Mouse (Mus musculus) heart, embryonic 15.5 days (tissue): ENCODE measurements around the gene Dohh. TPM values are rescaled to one million over a fixed set of nuclear protein-coding genes. Genes with fewer than 3 reads are reported as not detected.

ENCODE experiments used
- ATAC-seq: fragments of 200-750 bp; cut with Nextera tagmentation; replicated peaks from 2 replicates; pipeline ENCODE4 v1.8.0; 2017; ENCODE audit warnings: low read depth, moderate TSS enrichment; ENCODE audit not compliant: insufficient number of reproducible peaks, insufficient read depth, low FRiP score
- H3K27ac ChIP-seq: fragments of 300-500 bp; sonication (generic); 2 replicates; pipeline ENCODE4 v1.5.1; 2015; ENCODE audit warnings: mild to moderate bottlenecking, inconsistent platforms
- H3K27me3 ChIP-seq: fragments of 300-500 bp; sonication (generic); 2 replicates; pipeline ENCODE4 v1.6.1; 2015; ENCODE audit warnings: inconsistent platforms
- H3K36me3 ChIP-seq: fragments of 300-500 bp; sonication (generic); 2 replicates; pipeline ENCODE4 v1.6.1; 2015; ENCODE audit warnings: mild to moderate bottlenecking, inconsistent platforms
- H3K4me1 ChIP-seq: fragments of 300-500 bp; sonication (generic); replicated peaks from 2 replicates; pipeline ENCODE4 v1.6.1; 2015; ENCODE audit warnings: inconsistent platforms
- H3K4me2 ChIP-seq: fragments of 300-500 bp; sonication (generic); 2 replicates; pipeline ENCODE4 v1.6.1; 2015; ENCODE audit warnings: inconsistent platforms, mild to moderate bottlenecking, moderate library complexity
- H3K4me3 ChIP-seq: fragments of 300-500 bp; sonication (generic); 2 replicates; pipeline ENCODE4 v1.5.1; 2015; ENCODE audit warnings: mild to moderate bottlenecking, inconsistent platforms
- H3K9ac ChIP-seq: fragments of 300-500 bp; sonication (generic); 2 replicates; pipeline ENCODE4 v1.6.1; 2015; ENCODE audit warnings: mild to moderate bottlenecking, inconsistent platforms
- H3K9me3 ChIP-seq: fragments of 300-500 bp; sonication (generic); replicated peaks from 2 replicates; pipeline ENCODE4 v1.6.1; 2016; ENCODE audit warnings: inconsistent platforms
- WGBS: fragments of 180-500 bp; shearing (Covaris S2); methylation state at CpG from one replicate; pipeline ENCODE4 v1.1.7; 2015; ENCODE audit warnings: mixed read lengths; 5-methylcytosine and 5-hydroxymethylcytosine counted together
- polyA plus RNA-seq: library from polyadenylated mRNA; unstranded; fragments of >200 nt; fragmentation: Nextera tagmentation; extraction: Ambion mirVana; gene quantifications from 2 replicates; pipeline ENCODE4 v1.2.1, GENCODE M21; 2015

Gene Dohh
- polyA plus RNA-seq, 1 experiment from 2014 or later: 65.2 TPM

DNA sequence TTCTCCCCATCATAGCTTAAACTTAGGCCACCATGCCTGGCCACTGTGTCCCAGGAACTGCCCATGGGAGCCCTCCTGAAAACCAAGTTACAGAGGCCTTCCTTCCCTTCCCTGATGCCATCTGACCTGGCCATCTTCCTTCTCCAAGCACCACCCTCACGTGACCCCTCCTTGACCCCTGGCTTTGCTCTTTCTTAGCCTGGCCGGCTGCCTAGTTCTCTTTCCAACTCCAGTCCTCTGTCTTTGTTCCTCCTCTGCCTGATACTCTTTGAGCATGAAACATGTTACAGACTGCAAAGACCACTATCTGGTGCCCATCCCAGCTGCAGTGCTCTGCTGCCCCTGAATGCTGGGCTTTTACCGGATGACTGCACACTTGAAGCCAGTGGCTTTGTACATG is 5.1 kb downstream of the Dohh start:
- Histone ChIP-seq H3K27ac (peak overlapping the region; percentile 63), H3K36me3 (peaks cover 28% of the 10 kb centered on the region)

DNA sequence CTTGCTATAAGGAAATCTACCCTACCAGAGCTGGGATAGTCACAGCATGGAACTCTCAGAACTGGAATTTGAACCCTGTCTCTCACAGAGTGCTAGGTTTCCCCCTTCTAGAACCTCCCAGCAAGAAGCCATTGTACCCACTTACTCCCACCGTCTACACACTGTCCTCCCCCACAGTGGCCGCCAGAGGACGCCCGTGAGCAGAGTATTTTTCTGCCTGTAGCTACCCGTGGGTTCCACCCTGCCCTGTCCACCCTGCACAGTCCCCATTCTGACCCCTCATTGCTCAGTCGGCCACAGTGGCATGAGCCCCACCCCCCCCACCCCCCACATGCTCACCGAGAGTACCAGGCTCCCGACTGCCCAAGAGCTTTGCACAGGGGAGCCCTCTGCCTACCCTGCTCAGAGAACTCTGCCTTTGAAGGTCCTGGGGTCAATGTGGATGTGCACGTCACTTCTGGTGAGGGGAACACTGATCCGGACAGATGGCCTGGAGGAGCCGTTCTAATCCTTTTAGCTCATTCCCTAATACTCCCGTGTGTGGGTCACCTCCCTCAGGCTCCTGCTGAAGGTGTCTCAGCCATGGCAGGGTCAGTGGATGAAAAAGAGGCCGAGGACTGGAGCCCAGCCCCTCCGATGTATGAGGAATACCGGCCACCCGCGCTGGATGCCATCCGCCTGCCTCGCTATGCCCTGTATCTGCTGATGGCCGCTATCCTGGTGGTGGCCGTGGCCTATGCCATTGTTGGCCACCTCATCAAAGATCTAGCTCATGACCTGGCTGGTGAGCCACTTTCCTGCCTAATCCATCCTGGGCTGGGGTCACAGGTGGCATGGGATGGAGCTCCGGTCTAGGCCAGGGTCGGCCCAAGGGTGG is 5.8 kb downstream of the Dohh start:
- Histone ChIP-seq H3K36me3 (peaks cover 28% of the 10 kb centered on the region), H3K27ac (peak overlapping the region; percentile 63), H3K9ac (peak overlapping the region; percentile 36), H3K4me2 (no peak overlapping the region), H3K4me1 (peaks cover 40% of the 10 kb centered on the region), H3K9me3 (no peaks in the 10 kb centered on the region), H3K27me3 (no peaks in the 10 kb centered on the region), H3K4me3 (no peak overlapping the region)
- peak; percentile 10; the same call in 1 of the 2 replicates for ATAC-seq
- WGBS: 58% methylated on average over 23 of the region's 23 CpGs

More for the DNA sequence above, 5.1 kb downstream of the Dohh start:
- Histone ChIP-seq H3K9ac (peak overlapping the region; percentile 36), H3K9me3 (no peaks in the 10 kb centered on the region), H3K4me3 (no peak overlapping the region), H3K4me2 (no peak overlapping the region), H3K4me1 (peaks cover 43% of the 10 kb centered on the region), H3K27me3 (no peaks in the 10 kb centered on the region)
- WGBS: 41% methylated on average over 3 of the region's 3 CpGs
- no peak for ATAC-seq

GRCm38 (mm10) chr10:81390678-81390965 is 6.4 kb downstream of the Dohh start:
- Histone ChIP-seq H3K9ac (peak overlapping the region; percentile 20; the same call in 1 of the 2 replicates), H3K4me3 (no peak overlapping the region), H3K36me3 (peaks cover 28% of the 10 kb centered on the region), H3K4me1 (peaks cover 34% of the 10 kb centered on the region), H3K9me3 (no peaks in the 10 kb centered on the region), H3K4me2 (no peak overlapping the region), H3K27ac (no peak overlapping the region), H3K27me3 (no peaks in the 10 kb centered on the region)
- WGBS: 83% methylated on average over 13 of the region's 13 CpGs
- ATAC-seq: no peak

DNA sequence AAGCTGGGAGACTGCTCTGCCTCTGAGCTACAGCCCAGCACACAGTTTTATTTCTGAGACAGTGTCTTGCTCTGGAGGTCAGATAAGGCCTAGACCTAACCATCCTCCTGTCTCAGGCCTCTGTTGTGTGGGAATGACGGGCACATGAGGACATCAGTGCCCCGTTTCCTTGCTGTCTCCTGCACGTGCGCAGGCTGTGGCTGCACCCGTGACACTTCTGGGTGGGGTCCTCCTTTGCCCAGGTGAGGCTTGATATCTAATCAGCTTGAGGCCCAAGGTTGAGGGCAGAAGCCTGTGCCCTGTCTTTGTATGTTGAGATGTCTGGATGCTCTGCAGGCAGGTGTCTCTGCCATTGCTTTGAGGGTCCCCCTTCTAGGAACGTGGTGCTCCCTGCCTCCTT is 8.0 kb downstream of the Dohh start:
- ATAC-seq: no peak
- no peak overlapping the region for H3K4me3 ChIP-seq
- no peaks in the 10 kb centered on the region for H3K27me3 ChIP-seq

DNA sequence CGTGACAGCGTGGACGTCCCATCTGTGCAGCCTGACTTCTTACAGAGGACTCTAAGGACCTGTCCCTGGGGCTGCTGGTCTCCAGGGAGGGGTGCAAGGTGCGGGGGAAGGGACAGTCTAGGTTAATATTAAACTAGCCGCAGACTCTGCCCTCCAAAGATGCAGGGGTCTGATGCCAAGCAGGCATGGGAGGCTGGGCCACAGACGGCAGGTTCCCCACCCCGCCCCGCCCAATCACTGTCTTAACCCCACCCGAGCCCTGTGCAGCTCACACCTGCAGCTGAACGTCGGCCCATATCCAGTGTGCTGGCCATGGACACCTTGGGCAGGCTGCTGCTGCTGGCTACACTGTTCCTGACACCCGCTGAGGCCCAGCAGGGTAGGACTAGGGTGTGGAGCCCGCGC is 8.6 kb downstream of the Dohh start, which contains the start of gene Smim24:
Gene Smim24 (plus strand): TSS at position 271 of the 405 bp plus-strand sequence.
- Histone ChIP-seq H3K4me2 (peak within 1 kb of the TSS; percentile 69), H3K4me1 (peaks cover 30% of the 10 kb centered on the region), H3K36me3 (peaks cover 16% of the 10 kb centered on the region), H3K27me3 (no peaks in the 10 kb centered on the region), H3K9ac (peak within 1 kb of the TSS; percentile 53), H3K4me3 (peak within 1 kb of the TSS; percentile 41), H3K9me3 (no peaks in the 10 kb centered on the region), H3K27ac (peak within 1 kb of the TSS; percentile 71)
- WGBS: 58% methylated on average over 14 of the region's 14 CpGs
- ATAC-seq: no peak; the same call in 1 of the 2 replicates

More for the DNA sequence above, 8.0 kb downstream of the Dohh start:
- Histone ChIP-seq H3K27ac (no peak overlapping the region), H3K4me1 (peaks cover 30% of the 10 kb centered on the region), H3K9me3 (no peaks in the 10 kb centered on the region), H3K36me3 (peaks cover 16% of the 10 kb centered on the region), H3K4me2 (no peak overlapping the region), H3K9ac (no peak overlapping the region)
- 86% methylated on average over 6 of the region's 6 CpGs for WGBS

- H3K27me3 ChIP-seq: no peaks in the 10 kb centered on the region
- peak overlapping the region; percentile 71 for H3K27ac ChIP-seq
- no peak for ATAC-seq
- H3K9me3 ChIP-seq: no peaks in the 10 kb centered on the region
- peaks cover 17% of the 10 kb centered on the region; the same call in 1 of the 2 replicates for H3K36me3 ChIP-seq
- 9% methylated on average over 19 of the region's 19 CpGs for whole genome bisulfite sequencing
- H3K9ac ChIP-seq: peak overlapping the region; percentile 53
- peak overlapping the region; percentile 41 for H3K4me3 ChIP-seq
- H3K4me2 ChIP-seq: peak overlapping the region; percentile 69
- H3K4me1 ChIP-seq: peaks cover 32% of the 10 kb centered on the region
Measured at GRCm38 (mm10) chr10:81393456-81394063, 9.3 kb downstream of the Dohh start.

DNA sequence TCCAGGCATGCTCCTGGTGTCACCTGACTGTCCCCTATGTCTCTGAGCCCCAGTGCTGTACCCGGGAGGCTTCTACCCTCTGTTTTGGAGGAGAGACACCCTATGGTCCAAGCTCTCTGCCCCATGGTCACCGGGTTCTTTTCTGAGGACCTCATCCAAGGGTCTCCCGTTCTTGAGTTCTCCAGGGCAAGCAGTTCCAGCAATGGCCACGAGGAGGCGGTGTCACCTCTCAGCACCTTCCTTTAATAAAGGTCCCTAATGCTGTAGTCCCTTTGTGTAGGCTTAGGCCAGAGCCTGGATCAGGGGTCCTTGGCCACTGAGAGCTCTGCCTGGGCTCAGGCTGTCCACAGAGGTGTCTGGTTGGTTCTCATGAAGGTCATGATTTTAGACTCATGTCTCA is 10.9 kb downstream of the Dohh start:
- Histone ChIP-seq H3K4me1 (peaks cover 21% of the 10 kb centered on the region), H3K36me3 (peaks cover 26% of the 10 kb centered on the region), H3K4me3 (no peak overlapping the region), H3K4me2 (no peak overlapping the region), H3K9ac (no peak overlapping the region), H3K27ac (no peak overlapping the region), H3K9me3 (no peaks in the 10 kb centered on the region), H3K27me3 (no peaks in the 10 kb centered on the region)
- WGBS: 14% methylated on average over 5 of the region's 5 CpGs
- no peak for ATAC-seq

- no peak for ATAC-seq
Measured at GRCm38 (mm10) chr10:81395865-81396264, 11.6 kb downstream of the Dohh start.

DNA sequence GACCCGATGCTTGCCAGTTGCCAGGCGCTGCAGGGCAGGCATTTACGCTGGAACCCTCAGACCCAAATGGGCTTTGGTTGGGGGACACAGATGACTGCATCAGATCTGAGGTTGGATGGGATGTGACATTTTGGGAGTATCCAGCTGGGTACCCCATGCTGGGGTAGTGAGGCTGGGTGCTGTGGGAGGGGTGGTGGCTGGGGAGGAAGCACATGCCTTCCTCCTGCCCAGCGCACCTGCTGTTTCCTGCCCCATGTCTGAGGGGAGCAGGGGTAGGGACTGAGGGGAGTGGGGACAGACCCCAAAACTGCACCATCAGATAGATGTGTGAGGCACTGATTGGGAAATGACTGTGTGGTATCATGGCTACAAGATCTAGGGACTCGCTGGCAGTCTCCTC is 12.5 kb downstream of the Dohh start:
- WGBS: 80% methylated on average over 5 of the region's 5 CpGs
- H3K4me2 ChIP-seq: no peak overlapping the region
- H3K27ac ChIP-seq: no peak overlapping the region
- H3K36me3 ChIP-seq: peaks cover 34% of the 10 kb centered on the region
- H3K27me3 ChIP-seq: no peaks in the 10 kb centered on the region
- H3K4me3 ChIP-seq: no peak overlapping the region
- no peak for ATAC-seq
- no peaks in the 10 kb centered on the region for H3K9me3 ChIP-seq
- peak overlapping the region; percentile 26; the same call in 1 of the 2 replicates for H3K9ac ChIP-seq
- peaks cover 29% of the 10 kb centered on the region for H3K4me1 ChIP-seq

More at GRCm38 (mm10) chr10:81395865-81396264, 11.6 kb downstream of the Dohh start:
- no peaks in the 10 kb centered on the region for H3K9me3 ChIP-seq
- H3K4me1 ChIP-seq: peaks cover 20% of the 10 kb centered on the region
- H3K4me2 ChIP-seq: no peak overlapping the region
- H3K27ac ChIP-seq: no peak overlapping the region
- 91% methylated on average over 4 of the region's 4 CpGs for WGBS
- no peaks in the 10 kb centered on the region for H3K27me3 ChIP-seq
- H3K4me3 ChIP-seq: no peak overlapping the region
- H3K36me3 ChIP-seq: peaks cover 33% of the 10 kb centered on the region
- H3K9ac ChIP-seq: no peak overlapping the region

- WGBS: 73% methylated on average over 5 of the region's 5 CpGs
- no peak overlapping the region for H3K9ac ChIP-seq
- H3K9me3 ChIP-seq: no peaks in the 10 kb centered on the region
- H3K4me3 ChIP-seq: no peak overlapping the region
- peaks cover 43% of the 10 kb centered on the region for H3K36me3 ChIP-seq
- H3K4me1 ChIP-seq: peaks cover 31% of the 10 kb centered on the region
- H3K4me2 ChIP-seq: no peak overlapping the region
- H3K27ac ChIP-seq: no peak overlapping the region
- no peak for ATAC-seq
- no peaks in the 10 kb centered on the region for H3K27me3 ChIP-seq
Measured at GRCm38 (mm10) chr10:81399296-81399695, 15.1 kb downstream of the Dohh start.

- peaks cover 48% of the 10 kb centered on the region for H3K36me3 ChIP-seq
- H3K9ac ChIP-seq: no peak overlapping the region
- no peak overlapping the region for H3K4me3 ChIP-seq
- H3K9me3 ChIP-seq: no peaks in the 10 kb centered on the region
- no peak overlapping the region for H3K4me2 ChIP-seq
- no peaks in the 10 kb centered on the region for H3K27me3 ChIP-seq
- WGBS: 85% methylated on average over 18 of the region's 18 CpGs
- peaks cover 37% of the 10 kb centered on the region for H3K4me1 ChIP-seq
- no peak for ATAC-seq
- no peak overlapping the region for H3K27ac ChIP-seq
Measured at GRCm38 (mm10) chr10:81399798-81400308, 15.6 kb downstream of the Dohh start.
